20 mouse cellular contexts compared by ENCODE assay signal in genomic region chr6:145740011-145740410, GRCm38 (mm10). TPM values are rescaled to one million over a fixed set of nuclear protein-coding genes. Genes with fewer than 3 reads are reported as not detected.
A peak's percentile ranks its signal among the peaks of the same experiment; 100 is the strongest.
DNase-seq lines count a peak whose midpoint lies in the region; ATAC-seq and TF ChIP-seq lines count a peak whose summit lies in the region.
"Had no signal": no experiment of that assay in that cellular context is flagged by ENCODE, and none has a peak within 500 bp of the region (broad histone marks: within the 10 kb centered on the region; RNA-seq: fewer than 3 reads in every experiment).

No protein-coding gene starts in this region.

- no peaks in the 10 kb centered on the region for H3K27me3 ChIP-seq in liver, adult 2 months (ENCODE audit: control insufficient read depth, insufficient read depth, low read length)
- H3K27me3 ChIP-seq in liver, embryonic 12.5 days (replicated peaks) = peaks cover 19% of the 10 kb centered on the region
- H3K27me3 ChIP-seq: CH12.LX, Patski had no signal

- H3K9me3 ChIP-seq in liver, embryonic 12.5 days (replicated peaks) = no peaks in the 10 kb centered on the region

- H3K4me2 ChIP-seq in liver, embryonic 12.5 days = no peak overlapping the region

- DNase-seq in adrenal gland, adult (ENCODE audit: inconsistent age in 2 of 2, low spot score in 1 of 2) = peak; percentile 41 to 73
- DNase-seq in adrenal gland, postnatal 14 days = no peak
- peak; percentile 77 for DNase-seq in liver, adult 2 months (ENCODE audit: extremely low read depth, low read depth, low spot score)
- DNase-seq: adrenal gland, adult 8-10 months; adrenal gland, postnatal 10 days; adrenal gland, postnatal 25 days; adrenal gland, postnatal 36 days; B cell, adult 2 months; cerebellum, adult 11 months; cerebellum, adult 11-12 months; cerebellum, adult 18-20 months; cerebellum, adult 2 months; cerebellum, adult 8-10 months had no signal

- no peak overlapping the region for H3K27ac ChIP-seq in liver, adult 2 months (replicated peaks; ENCODE audit: insufficient read depth, low read depth, low read length)
- no peak overlapping the region for H3K27ac ChIP-seq in liver, embryonic 12.5 days

- no peaks in the 10 kb centered on the region for H3K36me3 ChIP-seq in liver, adult 2 months (ENCODE audit: control insufficient read depth, insufficient read depth, low read length)
- no peaks in the 10 kb centered on the region for H3K36me3 ChIP-seq in liver, embryonic 12.5 days
- H3K36me3 ChIP-seq: G1E had no signal

- H3K4me1 ChIP-seq in liver, adult 2 months (ENCODE audit: control insufficient read depth, insufficient read depth, low read length) = no peaks in the 10 kb centered on the region; the same call in 1 of the 2 replicates
- H3K4me1 ChIP-seq in liver, embryonic 12.5 days = no peaks in the 10 kb centered on the region

- H3K9ac ChIP-seq in liver, adult 2 months (ENCODE audit: low read depth, low read length) = no peak overlapping the region
- H3K9ac ChIP-seq in liver, embryonic 12.5 days = no peak overlapping the region

- ATAC-seq in liver, embryonic 12.5 days = no peak
- ATAC-seq: activated CD4-positive, CD25-positive, alpha-beta regulatory T cell, adult 4 months; CD4-positive, CD25-positive, alpha-beta regulatory T cell, adult 4 months; Patski had no signal

- TF ChIP-seq CTCF in liver, adult 2 months (IDR thresholded peaks at IDR 0.05; ENCODE audit: low read depth, low read length) = no peak

- WGBS in liver, adult 2 months = 37% methylated on average over 3 of the region's 3 CpGs
- 62% methylated on average over 3 of the region's 3 CpGs for WGBS in liver, embryonic 12.5 days (ENCODE audit: insufficient replicate concordance)

- no peak overlapping the region for H3K4me3 ChIP-seq in liver, adult 2 months (ENCODE audit: insufficient read depth, low read depth, low read length)
- no peak overlapping the region for H3K4me3 ChIP-seq in liver, embryonic 12.5 days

- no peaks in the 10 kb centered on the region for H3K79me2 ChIP-seq in liver, adult 2 months (ENCODE audit: control insufficient read depth, insufficient read depth, low read length)

- no peak for TF ChIP-seq POLR2A in liver, adult 2 months (IDR thresholded peaks at IDR 0.05; ENCODE audit: extremely low read depth, insufficient read depth, low read length)

RNA-seq across cellular contexts. Expression of gene Rassf8, which starts 6.5 kb away (rescaled TPM):
- total RNA-seq in adrenal gland, postnatal 14 days (2021) = 76.6 and 87.4 TPM in 2 replicates
- 30.0 and 34.5 TPM in 2 replicates for total RNA-seq in liver, adult 2 months (2014; rRNA removed)
- polyA plus RNA-seq in liver, adult 2 months (2012; rRNA removed) = 19.5 and 22.8 TPM in 2 replicates
- polyA plus RNA-seq in liver, embryonic 12.5 days (2016; fragmentation: Nextera tagmentation; extraction: Ambion mirVana) = 0.94 and 1.2 TPM in 2 replicates
- total RNA-seq: MEL had no signal
- polyA plus RNA-seq: G1E had no signal
